Mouse (Mus musculus): ENCODE measurements around the gene Vcan.
"Not testable (repeated sequence)": the region's sequence is repeated elsewhere in the genome, so short reads cannot be mapped to it uniquely, and the experiment has no call there.

The Vcan gene

GRCm38 (mm10) chr13:89741766-89742685, at the start of gene Vcan:
TSS of gene Vcan (minus strand) at chr13:89742509.
- DNase-seq = peak; percentile 11

GRCm38 (mm10) chr13:89791475-89791874, 49.2 kb upstream of the Vcan start:
- DNase-seq = no peak

- DNase-seq = no peak
Observed at GRCm38 (mm10) chr13:89782886-89783285, 40.6 kb upstream of the Vcan start.

GRCm38 (mm10) chr13:89780276-89780675, 38.0 kb upstream of the Vcan start:
- DNase-seq = no peak

- DNase-seq = peak; percentile 83
Observed at GRCm38 (mm10) chr13:89779208-89779911, 37.1 kb upstream of the Vcan start.

GRCm38 (mm10) chr13:89777764-89778163, 35.5 kb upstream of the Vcan start:
- no peak for DNase-seq

- DNase-seq = no peak
Observed at GRCm38 (mm10) chr13:89777146-89777545, 34.8 kb upstream of the Vcan start.

GRCm38 (mm10) chr13:89766551-89766950, 24.2 kb upstream of the Vcan start:
- no peak for DNase-seq

- no peak for DNase-seq
Observed at GRCm38 (mm10) chr13:89765966-89766365, 23.7 kb upstream of the Vcan start.

GRCm38 (mm10) chr13:89762339-89762738, 20.0 kb upstream of the Vcan start:
- no peak for DNase-seq

GRCm38 (mm10) chr13:89756347-89756746, 14.0 kb upstream of the Vcan start:
- no peak for DNase-seq

GRCm38 (mm10) chr13:89750562-89750961, 8.3 kb upstream of the Vcan start:
- DNase-seq = not testable (repeated sequence)

GRCm38 (mm10) chr13:89743201-89743600, 892 bp upstream of the Vcan start:
- no peak for DNase-seq

- no peak for DNase-seq
Observed at GRCm38 (mm10) chr13:89742686-89743200, 434 bp upstream of the Vcan start.

GRCm38 (mm10) chr13:89741116-89741551, 1.2 kb downstream of the Vcan start:
- peak; percentile 3 for DNase-seq

GRCm38 (mm10) chr13:89740243-89741115, 1.8 kb downstream of the Vcan start:
- DNase-seq = peak; percentile 66

- DNase-seq = no peak
Observed at GRCm38 (mm10) chr13:89739696-89740242, 2.5 kb downstream of the Vcan start.

GRCm38 (mm10) chr13:89738776-89739695, 3.3 kb downstream of the Vcan start:
- DNase-seq = peak; percentile 82

- no peak for DNase-seq
Observed at GRCm38 (mm10) chr13:89738275-89738674, 4.0 kb downstream of the Vcan start.

- peak; percentile 19 for DNase-seq
Observed at GRCm38 (mm10) chr13:89735111-89735510, 7.2 kb downstream of the Vcan start.

GRCm38 (mm10) chr13:89726492-89726891, 15.8 kb downstream of the Vcan start:
- DNase-seq = no peak

All from lung, postnatal 14 days (tissue).